Mouse (Mus musculus) cortical plate, adult 2 months (tissue): Measurements from ENCODE around the gene Pigk.

Experiments used
- CTCF ChIP-seq: fragments of 200-500 bp; IDR thresholded peaks from 2 replicates; pipeline ENCODE4 v1.5.1; 2011; ENCODE audit warnings: mild to moderate bottlenecking, control low read depth, low read length; ENCODE audit not compliant: insufficient read depth; ENCODE audit errors: extremely low read depth
- POLR2A ChIP-seq: fragments of 200-500 bp; IDR thresholded peaks from 2 replicates; pipeline ENCODE4 v1.6.1; 2011; ENCODE audit warnings: mild to moderate bottlenecking, low read length, control low read depth; ENCODE audit not compliant: insufficient read depth; ENCODE audit errors: extremely low read depth

GRCm38 (mm10) chr3:152907683-152908082 is 193.8 kb downstream of the Pigk start:
- TF ChIP-seq CTCF, result no peak
- TF ChIP-seq POLR2A, result no peak
